Mouse (Mus musculus) gastrocnemius, postnatal 4 days (tissue): ENCODE results near the gene Dusp23. TPM values are rescaled to one million over a fixed set of nuclear protein-coding genes. Genes with fewer than 3 reads are reported as not detected.

Experiments
- total RNA-seq, 2 experiments: library from RNA; stranded (reverse); gene quantifications; 2 replicates each; pipeline ENCODE4 v1.2.3; 2021

Dusp23 gene
- total RNA-seq, 2 experiments from 2014 or later = 20.3 to 23.0 TPM

Other genes starting within 250 kb of the Dusp23 start
- under 1 TPM; 0.47 to 0.56 TPM for gene Slamf9, start 157.6 kb downstream of the Dusp23 start, total RNA-seq
- 1 to 10 TPM; 1.7 to 2.3 TPM for gene Igsf9, start 151.2 kb downstream of the Dusp23 start, total RNA-seq
- 100 to 1,000 TPM; 146 to 158 TPM for gene Tagln2, start 132.9 kb downstream of the Dusp23 start, total RNA-seq
- 1 to 10 TPM; 1.3 to 1.8 TPM for gene Cfap45, start 112.2 kb downstream of the Dusp23 start, total RNA-seq
- gene Vsig8, start 77.0 kb downstream of the Dusp23 start, total RNA-seq = not detected
- gene Slamf8, start 42.4 kb downstream of the Dusp23 start, total RNA-seq = under 1 TPM in 1 of 2 experiments, not detected in 1; 0.17 TPM
- not detected for gene Fcrl6, start 30.4 kb downstream of the Dusp23 start, total RNA-seq
- gene Crp, start 65.1 kb upstream of the Dusp23 start, total RNA-seq = under 1 TPM; 0.21 to 0.29 TPM